Mouse (Mus musculus) liver, embryonic 12.5 days (tissue): Measurements from ENCODE around the gene Cenpf. TPM values are rescaled to one million over a fixed set of nuclear protein-coding genes. Genes with fewer than 3 reads are reported as not detected.

Source experiments
- ATAC-seq: fragments of 200-750 bp; cut with Nextera tagmentation; 2 replicates; pipeline ENCODE4 v1.8.0; 2017; ENCODE audit warnings: moderate number of reproducible peaks, mild to moderate bottlenecking, moderate library complexity
- H3K27ac ChIP-seq: fragments of 300-500 bp; sonication (generic); 2 replicates; pipeline ENCODE4 v1.5.1; 2016; ENCODE audit warnings: mild to moderate bottlenecking
- H3K27me3 ChIP-seq: fragments of 300-500 bp; sonication (generic); replicated peaks from 2 replicates; pipeline ENCODE4 v1.6.1; 2016; ENCODE audit warnings: mild to moderate bottlenecking, moderate library complexity
- H3K36me3 ChIP-seq: fragments of 300-500 bp; sonication (generic); 2 replicates; pipeline ENCODE4 v1.6.1; 2016; ENCODE audit warnings: mild to moderate bottlenecking, moderate library complexity
- H3K4me1 ChIP-seq: fragments of 300-500 bp; sonication (generic); 2 replicates; pipeline ENCODE4 v1.6.1; 2016
- H3K4me2 ChIP-seq: fragments of 300-500 bp; sonication (generic); 2 replicates; pipeline ENCODE4 v1.6.1; 2016; ENCODE audit warnings: mild to moderate bottlenecking, moderate library complexity
- H3K4me3 ChIP-seq: fragments of 300-500 bp; sonication (generic); 2 replicates; pipeline ENCODE4 v1.5.1; 2016; ENCODE audit warnings: mild to moderate bottlenecking, moderate library complexity
- H3K9ac ChIP-seq: fragments of 300-500 bp; sonication (generic); 2 replicates; pipeline ENCODE4 v1.6.1; 2016; ENCODE audit warnings: mild to moderate bottlenecking, moderate library complexity
- H3K9me3 ChIP-seq: fragments of 300-500 bp; sonication (generic); replicated peaks from 2 replicates; pipeline ENCODE4 v1.6.1; 2016; ENCODE audit warnings: mild to moderate bottlenecking, moderate library complexity
- WGBS: fragments of 180-500 bp; shearing (Covaris S2); methylation state at CpG from one replicate; pipeline ENCODE4 v1.1.7; 2016; ENCODE audit not compliant: insufficient replicate concordance; 5-methylcytosine and 5-hydroxymethylcytosine counted together
- polyA plus RNA-seq: library from polyadenylated mRNA; unstranded; fragments of >200 nt; fragmentation: Nextera tagmentation; extraction: Ambion mirVana; gene quantifications from 2 replicates; pipeline ENCODE4 v1.2.1, GENCODE M21; 2016

Cenpf gene
- polyA plus RNA-seq, 1 experiment from 2014 or later = 52.5 TPM

- H3K9ac ChIP-seq = no peak overlapping the region
- no peaks in the 10 kb centered on the region for H3K4me1 ChIP-seq
- no peak overlapping the region for H3K27ac ChIP-seq
- no peaks in the 10 kb centered on the region for H3K9me3 ChIP-seq
- H3K4me2 ChIP-seq = no peak overlapping the region
- H3K36me3 ChIP-seq = peaks cover 85% of the 10 kb centered on the region
- H3K4me3 ChIP-seq = no peak overlapping the region
- H3K27me3 ChIP-seq = no peaks in the 10 kb centered on the region
- ATAC-seq = no peak
These were observed 26.0 kb downstream of the Cenpf start for GRCm38 (mm10) chr1:189661856-189662255.

DNA sequence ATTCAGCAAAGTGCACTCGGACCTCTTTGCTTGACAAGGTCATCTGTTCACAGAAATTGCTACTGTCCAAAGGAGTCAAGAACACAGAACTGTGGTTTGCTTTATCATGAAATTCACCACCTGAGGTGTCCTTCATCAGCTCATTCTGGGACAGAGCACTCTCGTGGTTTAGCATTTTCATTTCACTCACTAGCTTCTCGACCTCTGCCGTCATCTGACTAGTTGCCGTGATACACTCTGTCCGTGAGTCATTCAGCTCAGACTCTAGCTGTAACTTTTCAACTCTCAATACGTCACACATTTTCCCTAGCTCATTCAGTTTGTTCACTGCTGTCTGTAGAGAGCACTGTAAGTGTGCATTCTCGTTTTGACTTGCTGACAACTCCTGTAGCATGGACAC, 30.5 kb downstream of the Cenpf start:
- Histone ChIP-seq H3K9me3 (no peaks in the 10 kb centered on the region), H3K27me3 (no peaks in the 10 kb centered on the region), H3K36me3 (peaks cover 87% of the 10 kb centered on the region), H3K27ac (no peak overlapping the region), H3K9ac (no peak overlapping the region), H3K4me3 (no peak overlapping the region), H3K4me2 (no peak overlapping the region), H3K4me1 (no peaks in the 10 kb centered on the region)
- ATAC-seq = no peak
- WGBS = 85% methylated on average over 8 of the region's 8 CpGs

DNA sequence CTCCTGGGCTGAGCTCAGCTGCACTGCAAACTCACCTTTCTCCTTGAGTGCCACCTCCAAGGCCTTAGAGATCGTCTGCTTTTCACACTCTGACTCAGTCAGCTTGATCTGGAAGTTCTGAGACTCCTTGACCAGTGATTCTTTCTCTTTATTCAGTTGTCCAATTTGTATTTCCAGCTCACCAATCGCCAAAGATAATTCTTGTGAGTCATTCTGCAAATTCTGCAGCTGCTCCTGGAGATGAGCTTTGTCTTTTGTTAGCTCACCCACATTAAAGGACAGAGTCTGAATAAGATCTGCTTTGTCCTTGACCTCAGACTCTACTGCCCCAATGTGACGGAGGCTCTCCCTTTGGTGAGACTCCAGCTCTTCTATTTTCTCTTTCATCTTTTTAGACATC, 34.1 kb downstream of the Cenpf start:
- H3K4me3 ChIP-seq = no peak overlapping the region
- no peaks in the 10 kb centered on the region for H3K4me1 ChIP-seq
- WGBS = 80% methylated on average over 3 of the region's 3 CpGs
- no peak for ATAC-seq
- no peak overlapping the region for H3K9ac ChIP-seq
- H3K27ac ChIP-seq = no peak overlapping the region
- H3K27me3 ChIP-seq = no peaks in the 10 kb centered on the region
- no peaks in the 10 kb centered on the region for H3K9me3 ChIP-seq
- H3K4me2 ChIP-seq = no peak overlapping the region
- H3K36me3 ChIP-seq = peaks cover 93% of the 10 kb centered on the region

DNA sequence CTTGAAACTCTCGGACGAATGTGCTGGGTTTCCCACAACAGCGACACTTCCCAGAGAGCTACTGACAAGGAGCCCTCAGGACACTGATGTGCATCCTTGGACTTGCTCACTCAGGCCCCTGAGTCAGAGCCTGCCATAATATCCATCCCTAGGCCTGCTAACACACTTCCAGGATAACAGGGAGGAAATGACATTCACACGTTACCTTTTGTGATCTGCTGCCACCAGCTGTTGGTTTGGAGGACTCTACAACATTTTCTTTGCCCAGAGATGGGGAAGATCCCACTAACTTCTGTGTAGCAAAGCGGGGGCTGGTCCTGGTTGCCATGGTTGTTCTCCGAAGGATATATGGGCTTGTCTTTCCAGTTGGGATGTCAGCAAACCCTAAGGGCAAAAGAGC, 41.3 kb downstream of the Cenpf start:
- peaks cover 96% of the 10 kb centered on the region for H3K36me3 ChIP-seq
- H3K4me1 ChIP-seq = no peaks in the 10 kb centered on the region
- 85% methylated on average over 6 of the region's 6 CpGs for WGBS

GRCm38 (mm10) chr1:189645371-189645770, 42.5 kb downstream of the Cenpf start:
- Histone ChIP-seq H3K4me1 (no peaks in the 10 kb centered on the region), H3K36me3 (peaks cover 98% of the 10 kb centered on the region), H3K27ac (no peak overlapping the region), H3K4me3 (no peak overlapping the region), H3K9ac (no peak overlapping the region), H3K4me2 (no peak overlapping the region), H3K9me3 (no peaks in the 10 kb centered on the region), H3K27me3 (no peaks in the 10 kb centered on the region)
- ATAC-seq = no peak
- WGBS = 89% methylated on average over 2 of the region's 2 CpGs

More for the DNA sequence above, 41.3 kb downstream of the Cenpf start:
- Histone ChIP-seq H3K9me3 (no peaks in the 10 kb centered on the region), H3K27me3 (no peaks in the 10 kb centered on the region), H3K4me2 (no peak overlapping the region), H3K9ac (no peak overlapping the region), H3K27ac (no peak overlapping the region), H3K4me3 (no peak overlapping the region)
- no peak for ATAC-seq

DNA sequence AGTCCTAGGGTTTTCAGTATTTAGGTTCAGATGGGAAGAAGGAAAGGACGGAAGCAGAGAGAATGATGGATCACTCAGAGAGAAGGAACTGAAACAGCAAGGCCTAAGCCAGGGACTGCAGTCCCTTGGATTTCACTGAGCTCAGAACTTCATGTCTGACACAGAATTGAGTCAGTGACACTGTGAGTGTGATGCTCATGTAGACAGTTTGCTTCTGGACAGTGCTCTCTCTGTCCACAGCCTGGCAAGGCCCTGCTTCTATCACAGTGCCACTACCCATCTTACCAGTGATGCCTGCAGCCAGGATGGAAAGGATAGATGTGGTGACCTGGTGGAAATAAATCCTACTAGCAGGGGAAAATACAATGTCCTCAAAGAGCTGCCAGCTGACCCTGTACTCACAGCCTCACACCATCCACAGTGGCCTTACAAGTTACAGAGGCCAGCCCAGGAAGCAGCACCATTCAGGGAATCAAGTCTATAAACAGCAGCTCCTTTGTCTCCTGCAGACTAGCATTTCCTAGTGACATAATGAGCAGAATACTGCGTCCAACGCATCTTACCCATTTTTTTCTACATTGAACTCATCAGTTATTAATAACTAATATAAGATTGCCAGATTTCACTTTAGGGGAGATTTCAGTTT, 43.1 kb downstream of the Cenpf start:
- no peak overlapping the region for H3K27ac ChIP-seq
- no peak overlapping the region for H3K4me2 ChIP-seq
- no peak for ATAC-seq
- no peak overlapping the region for H3K4me3 ChIP-seq
- H3K36me3 ChIP-seq = peaks cover 97% of the 10 kb centered on the region
- H3K27me3 ChIP-seq = no peaks in the 10 kb centered on the region
- H3K4me1 ChIP-seq = no peaks in the 10 kb centered on the region
- no peaks in the 10 kb centered on the region for H3K9me3 ChIP-seq
- 82% methylated on average over 3 of the region's 3 CpGs for WGBS
- H3K9ac ChIP-seq = no peak overlapping the region

GRCm38 (mm10) chr1:189639581-189639980, 48.3 kb downstream of the Cenpf start:
- Histone ChIP-seq H3K9ac (no peak overlapping the region), H3K4me3 (no peak overlapping the region), H3K27me3 (no peaks in the 10 kb centered on the region), H3K27ac (no peak overlapping the region), H3K36me3 (peaks cover 56% of the 10 kb centered on the region), H3K4me2 (no peak overlapping the region), H3K9me3 (no peaks in the 10 kb centered on the region), H3K4me1 (no peaks in the 10 kb centered on the region)
- ATAC-seq = 0 out of 2 replicates have a peak, but pooled peaks have one; percentile 30
- WGBS = 78% methylated on average over 6 of the region's 6 CpGs

DNA sequence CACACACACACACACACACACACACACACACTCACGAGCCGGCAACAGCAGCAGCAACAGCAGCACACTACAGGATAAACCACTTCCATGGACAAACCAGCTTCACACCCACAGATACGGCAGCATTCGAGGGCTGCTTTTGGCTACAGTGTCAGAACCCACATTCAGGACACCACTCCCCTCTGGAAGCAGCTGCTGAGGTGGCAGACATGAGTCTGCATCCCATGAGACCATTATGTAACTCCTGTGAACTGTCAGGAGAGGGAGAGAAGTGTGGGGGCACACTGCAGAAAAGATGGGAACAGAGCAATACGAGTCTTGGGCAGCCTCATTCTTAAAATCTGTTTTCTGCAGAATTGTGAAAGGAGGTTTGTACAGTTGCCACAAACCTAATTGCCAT, 54.1 kb downstream of the Cenpf start:
- Histone ChIP-seq H3K4me3 (no peak overlapping the region), H3K4me2 (no peak overlapping the region), H3K9ac (no peak overlapping the region), H3K36me3 (peaks cover 6% of the 10 kb centered on the region; the same call in 1 of the 2 replicates), H3K9me3 (no peaks in the 10 kb centered on the region), H3K27me3 (no peaks in the 10 kb centered on the region), H3K4me1 (no peaks in the 10 kb centered on the region), H3K27ac (no peak overlapping the region)
- ATAC-seq = no peak
- WGBS = 65% methylated on average over 5 of the region's 5 CpGs

DNA sequence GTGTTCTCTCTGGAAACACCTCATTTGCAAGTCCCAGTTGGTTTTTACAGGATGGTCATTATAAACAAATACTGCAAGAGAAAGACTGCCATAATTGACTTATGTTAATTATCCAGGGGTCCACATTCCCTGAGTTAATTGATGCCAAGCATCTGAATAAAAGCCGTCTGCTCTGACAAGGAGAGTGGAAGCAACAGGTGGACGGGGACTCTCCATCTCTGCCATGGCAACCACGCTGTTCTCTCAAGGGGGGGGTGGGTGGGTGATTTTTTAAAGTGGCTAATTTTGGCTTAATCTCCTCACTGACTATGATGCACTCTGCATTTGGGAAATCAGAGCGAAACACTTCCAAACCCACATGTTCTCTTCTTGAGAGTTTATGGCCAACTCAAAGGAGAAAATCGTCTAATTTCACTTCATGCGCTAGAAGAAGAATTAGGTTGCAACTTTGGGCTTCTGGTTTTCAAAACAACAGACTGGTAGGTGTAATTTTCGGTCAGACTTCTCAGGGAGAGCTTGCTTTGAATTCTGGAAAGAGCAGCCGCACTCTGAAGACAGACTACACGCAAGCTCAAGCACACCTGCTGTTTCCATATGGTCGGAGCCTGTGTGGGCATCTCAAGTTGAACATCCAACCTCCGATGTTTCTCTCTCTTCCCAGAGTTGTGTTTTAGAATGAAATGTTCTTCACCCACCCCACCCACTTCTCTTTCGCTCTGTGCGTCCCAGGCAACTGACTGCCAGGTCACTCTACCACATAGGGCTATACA, 55.8 kb downstream of the Cenpf start:
- no peaks in the 10 kb centered on the region for H3K9me3 ChIP-seq
- no peaks in the 10 kb centered on the region for H3K4me1 ChIP-seq
- no peak overlapping the region for H3K27ac ChIP-seq
- 74% methylated on average over 13 of the region's 13 CpGs for WGBS
- no peaks in the 10 kb centered on the region for H3K27me3 ChIP-seq
- no peak overlapping the region for H3K4me3 ChIP-seq
- ATAC-seq = no peak
- no peak overlapping the region for H3K4me2 ChIP-seq
- no peak overlapping the region for H3K9ac ChIP-seq
- H3K36me3 ChIP-seq = no peaks in the 10 kb centered on the region

DNA sequence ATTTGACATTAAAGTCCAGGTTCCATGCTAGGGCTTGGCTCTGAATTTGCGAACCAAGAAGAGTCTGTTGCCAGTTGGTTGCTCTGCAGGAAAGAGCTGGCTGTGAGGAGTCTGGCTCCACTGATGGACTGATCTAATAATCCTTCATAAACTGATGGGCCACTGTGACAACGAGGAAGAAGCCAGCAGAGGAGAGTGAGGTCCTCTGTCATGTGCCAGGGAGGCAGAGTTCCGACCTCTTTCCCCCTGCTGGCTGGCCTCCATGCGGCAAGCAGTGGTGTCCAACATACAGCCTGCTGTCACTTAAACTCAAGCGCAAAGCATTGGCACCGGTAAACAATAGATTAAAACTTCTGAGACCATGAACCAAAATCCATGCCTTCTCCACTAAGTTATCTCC, 57.9 kb downstream of the Cenpf start:
- Histone ChIP-seq H3K9ac (no peak overlapping the region), H3K27ac (no peak overlapping the region), H3K4me3 (no peak overlapping the region), H3K9me3 (no peaks in the 10 kb centered on the region), H3K4me2 (no peak overlapping the region), H3K36me3 (no peaks in the 10 kb centered on the region), H3K27me3 (no peaks in the 10 kb centered on the region), H3K4me1 (no peaks in the 10 kb centered on the region)
- WGBS = 68% methylated on average over 6 of the region's 6 CpGs
- no peak for ATAC-seq

- Histone ChIP-seq H3K4me2 (no peak overlapping the region), H3K27ac (no peak overlapping the region), H3K4me3 (no peak overlapping the region), H3K36me3 (no peaks in the 10 kb centered on the region), H3K4me1 (no peaks in the 10 kb centered on the region), H3K27me3 (no peaks in the 10 kb centered on the region), H3K9ac (no peak overlapping the region), H3K9me3 (no peaks in the 10 kb centered on the region)
- no peak for ATAC-seq
- WGBS = 66% methylated on average over 9 of the region's 9 CpGs
These were observed 59.7 kb downstream of the Cenpf start for GRCm38 (mm10) chr1:189627976-189628768.

- no peak overlapping the region for H3K4me2 ChIP-seq
- no peak overlapping the region for H3K9ac ChIP-seq
- 77% methylated on average over 7 of the region's 7 CpGs for WGBS
- H3K4me1 ChIP-seq = no peaks in the 10 kb centered on the region
- H3K4me3 ChIP-seq = no peak overlapping the region
- no peaks in the 10 kb centered on the region for H3K27me3 ChIP-seq
- no peak overlapping the region for H3K27ac ChIP-seq
- ATAC-seq = no peak
- H3K36me3 ChIP-seq = no peaks in the 10 kb centered on the region
- no peaks in the 10 kb centered on the region for H3K9me3 ChIP-seq
These were observed 63.1 kb downstream of the Cenpf start for GRCm38 (mm10) chr1:189624756-189625155.
